Mouse (Mus musculus) hindbrain, embryonic 16.5 days (tissue): ENCODE measurements around the gene Pih1h3b. TPM values are rescaled to one million over a fixed set of nuclear protein-coding genes. Genes with fewer than 3 reads are reported as not detected.
A peak's percentile ranks its signal among the peaks of the same experiment; 100 is the strongest.

Experiments
- ATAC-seq: fragments of 200-750 bp; cut with Nextera tagmentation; 2 replicates; pipeline ENCODE4 v1.8.0; 2017; ENCODE audit warnings: moderate TSS enrichment, moderate library complexity
- H3K27ac ChIP-seq: fragments of 300-500 bp; sonication (generic); 2 replicates; pipeline ENCODE4 v1.5.1; 2014; ENCODE audit warnings: low read depth, mild to moderate bottlenecking, control low read depth, low read length, moderate library complexity
- H3K27me3 ChIP-seq: fragments of 300-500 bp; sonication (generic); replicated peaks from 2 replicates; pipeline ENCODE4 v1.6.1; 2014; ENCODE audit warnings: low read length; ENCODE audit not compliant: control insufficient read depth, insufficient read depth
- H3K36me3 ChIP-seq: fragments of 300-500 bp; sonication (generic); 2 replicates; pipeline ENCODE4 v1.6.1; 2014; ENCODE audit warnings: mild to moderate bottlenecking, low read length, moderate library complexity, mixed read lengths; ENCODE audit not compliant: control insufficient read depth, insufficient read depth
- H3K4me1 ChIP-seq: fragments of 300-500 bp; sonication (generic); 2 replicates; pipeline ENCODE4 v1.6.1; 2014; ENCODE audit warnings: low read depth, low read length; ENCODE audit not compliant: control insufficient read depth, insufficient read depth
- H3K4me2 ChIP-seq: fragments of 300-500 bp; sonication (generic); 2 replicates; pipeline ENCODE4 v1.6.1; 2014; ENCODE audit warnings: mild to moderate bottlenecking, low read length, control low read depth, moderate library complexity
- H3K4me3 ChIP-seq: fragments of 300-500 bp; sonication (generic); 2 replicates; pipeline ENCODE4 v1.5.1; 2014; ENCODE audit warnings: mild to moderate bottlenecking, low read length, control low read depth, moderate library complexity
- H3K9ac ChIP-seq: fragments of 300-500 bp; sonication (generic); 2 replicates; pipeline ENCODE4 v1.6.1; 2014; ENCODE audit warnings: low read depth, mild to moderate bottlenecking, control low read depth, low read length, moderate library complexity
- H3K9me3 ChIP-seq: fragments of 300-500 bp; sonication (generic); 2 replicates; pipeline ENCODE4 v1.6.1; 2014; ENCODE audit warnings: mild to moderate bottlenecking, low read length, moderate library complexity; ENCODE audit not compliant: control insufficient read depth
- WGBS: fragments of 180-500 bp; shearing (Covaris S2); extraction: QIAGEN DNeasy Blood & Tissue Kit; methylation state at CpG from one replicate; pipeline ENCODE4 v1.1.7; 2014; 5-methylcytosine and 5-hydroxymethylcytosine counted together
- polyA plus RNA-seq: library from polyadenylated mRNA; unstranded; fragments of >200 nt; fragmentation: Nextera tagmentation; extraction: Ambion mirVana; gene quantifications from 2 replicates; pipeline ENCODE4 v1.2.1, GENCODE M21; 2015

Pih1h3b gene
- polyA plus RNA-seq, result not detected in 2 replicates

DNA sequence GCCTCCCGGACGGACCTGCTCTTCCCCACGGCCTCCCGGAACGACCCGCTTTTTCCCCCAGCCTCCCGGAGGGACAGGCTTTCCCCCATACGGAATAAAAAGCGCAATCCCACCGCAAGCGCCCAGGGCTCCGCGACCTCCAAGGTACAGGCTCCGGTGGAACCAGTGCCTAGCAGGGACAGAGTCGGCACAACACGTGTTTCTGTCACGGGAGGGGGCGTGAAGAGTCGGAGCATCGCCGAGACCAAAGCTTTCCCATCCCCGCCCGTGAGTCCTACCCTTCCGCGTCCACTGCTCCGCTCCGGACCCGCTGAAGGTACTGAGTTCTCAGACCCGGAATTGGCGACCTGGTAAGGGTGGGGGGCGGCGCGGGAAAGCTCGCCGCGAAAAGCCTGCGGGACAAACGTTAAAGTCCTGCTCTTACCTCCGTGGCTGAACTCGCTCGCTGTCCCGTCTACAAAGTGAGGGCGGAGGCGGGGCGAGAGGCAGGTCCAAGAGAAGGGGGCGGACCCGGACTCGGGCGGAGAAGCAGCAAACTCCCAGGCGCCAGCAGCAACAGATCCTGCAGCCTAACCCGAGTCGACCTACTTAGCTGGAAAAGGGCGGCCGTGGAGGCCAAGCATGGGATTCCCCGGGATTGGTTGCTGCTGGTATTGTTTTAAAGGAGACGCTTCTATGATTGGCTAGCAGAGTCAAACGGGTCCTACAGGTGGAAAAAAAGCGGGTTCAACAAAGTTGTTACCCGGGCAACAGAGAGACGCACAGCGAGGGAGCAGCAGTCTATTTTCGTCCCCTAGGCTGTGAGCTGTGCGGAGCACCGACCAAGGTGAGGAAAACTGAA lies at the start of gene Pih1h3b, which contains the start of gene Nup62cl:
TSS of gene Pih1h3b (plus strand) at position 745 of the 841 bp plus-strand sequence.
TSS of gene Nup62cl (minus strand) at position 578 of the 841 bp plus-strand sequence.
- peak; percentile 78 for ATAC-seq
- 23% methylated on average over 61 of the region's 64 CpGs for WGBS
- H3K4me2 ChIP-seq, result peak within 1 kb of the TSS; percentile 59
- peak within 1 kb of the TSS; percentile 42 for H3K4me3 ChIP-seq
- H3K4me1 ChIP-seq, result no peaks in the 10 kb centered on the region
- H3K36me3 ChIP-seq, result no peaks in the 10 kb centered on the region
- peaks cover 12% of the 10 kb centered on the region for H3K9me3 ChIP-seq
- H3K27me3 ChIP-seq, result peaks cover 6% of the 10 kb centered on the region
- no peak within 1 kb of the TSS for H3K27ac ChIP-seq
- H3K9ac ChIP-seq, result no peak within 1 kb of the TSS; the same call in 1 of the 2 replicates

DNA sequence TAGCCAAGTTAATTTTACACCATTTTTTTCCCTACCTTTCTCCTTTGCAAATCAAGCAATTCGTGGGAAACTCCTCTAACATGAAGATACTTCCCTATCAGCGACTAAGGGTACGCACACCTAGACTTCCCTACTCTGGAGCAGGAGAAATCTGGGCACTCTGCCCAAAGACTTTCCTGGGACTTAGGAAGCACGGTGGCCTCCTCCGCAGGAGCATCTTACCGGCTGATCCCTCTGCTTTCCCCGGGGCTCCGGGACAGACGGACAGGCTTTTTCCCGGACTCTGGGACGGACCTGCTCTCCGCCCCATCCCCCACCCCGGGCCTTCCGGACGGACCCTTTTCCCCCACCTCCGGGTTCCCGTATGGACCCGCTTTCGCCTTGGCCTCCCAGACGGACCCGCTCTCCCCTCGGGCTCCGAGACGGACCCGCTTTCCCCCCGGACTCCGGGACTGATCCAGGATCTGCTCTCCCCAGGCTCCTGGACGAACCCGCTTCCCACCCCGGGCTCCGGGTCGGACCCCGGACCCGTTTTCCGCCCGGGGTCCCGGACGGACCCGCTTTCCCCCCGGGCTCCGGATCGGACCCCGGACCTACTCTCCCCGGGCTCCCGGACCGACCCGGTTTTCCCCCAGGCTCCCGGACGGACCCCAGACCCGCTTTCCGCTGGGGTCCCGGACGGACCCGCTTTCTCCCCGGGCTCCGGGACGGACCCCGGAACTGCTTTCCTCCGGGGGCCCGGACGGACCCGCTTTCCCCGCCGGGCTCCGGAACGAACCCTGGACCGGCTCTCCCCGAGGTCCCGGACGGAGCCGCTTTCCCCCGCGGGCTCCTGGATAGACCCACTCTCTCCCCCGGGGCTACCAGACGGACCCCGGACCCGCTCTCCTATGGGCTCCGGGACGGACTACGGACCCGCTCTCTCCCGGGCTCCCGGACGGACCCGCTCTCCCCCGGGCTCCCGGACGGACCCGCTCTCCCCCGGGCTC lies 1.5 kb upstream of the Pih1h3b start:
- peak overlapping the region; percentile 59 for H3K4me2 ChIP-seq
- H3K27me3 ChIP-seq, result peaks cover 6% of the 10 kb centered on the region
- H3K27ac ChIP-seq, result no peak overlapping the region
- no peak overlapping the region for H3K9ac ChIP-seq
- no peaks in the 10 kb centered on the region for H3K4me1 ChIP-seq
- H3K4me3 ChIP-seq, result peak overlapping the region; percentile 42
- 26% methylated on average over 75 of the region's 90 CpGs for WGBS
- H3K36me3 ChIP-seq, result no peaks in the 10 kb centered on the region
- no peak for ATAC-seq
- peaks cover 12% of the 10 kb centered on the region for H3K9me3 ChIP-seq

DNA sequence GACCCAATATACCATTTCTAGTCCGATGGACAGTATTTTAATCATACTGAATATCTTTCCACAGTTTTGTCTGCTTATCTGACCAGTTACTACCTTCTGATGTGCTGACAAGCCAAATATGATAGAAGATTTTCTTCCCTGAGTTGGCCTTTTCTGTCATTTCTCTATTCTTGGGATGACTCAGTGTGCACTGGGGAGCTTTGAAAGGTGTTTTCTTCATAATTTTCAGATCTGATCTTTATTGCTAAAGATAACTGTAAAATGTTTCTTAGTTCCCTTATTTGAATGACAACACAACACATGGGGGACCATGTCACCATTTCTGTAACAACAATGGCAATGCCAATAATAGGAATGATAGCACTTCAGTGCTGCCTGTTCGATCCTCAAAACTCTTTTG lies 19.9 kb downstream of the Pih1h3b start:
- Histone ChIP-seq H3K27ac (no peak overlapping the region), H3K9ac (no peak overlapping the region), H3K4me3 (no peak overlapping the region), H3K4me1 (no peaks in the 10 kb centered on the region), H3K36me3 (no peaks in the 10 kb centered on the region), H3K9me3 (no peaks in the 10 kb centered on the region), H3K27me3 (no peaks in the 10 kb centered on the region), H3K4me2 (no peak overlapping the region)
- WGBS, result 92% methylated on average over 2 of the region's 2 CpGs
- no peak for ATAC-seq

GRCm38 (mm10) chrX:140094066-140094465 lies 31.4 kb downstream of the Pih1h3b start:
- Histone ChIP-seq H3K9ac (no peak overlapping the region), H3K4me2 (no peak overlapping the region), H3K27me3 (no peaks in the 10 kb centered on the region; the same call in 1 of the 2 replicates), H3K4me1 (no peaks in the 10 kb centered on the region), H3K4me3 (no peak overlapping the region), H3K36me3 (no peaks in the 10 kb centered on the region), H3K27ac (no peak overlapping the region), H3K9me3 (no peaks in the 10 kb centered on the region)
- ATAC-seq, result no peak
- 74% methylated on average over 2 of the region's 2 CpGs for WGBS

Other genes with a start within 250 kb of the Pih1h3b start
- 2.6 and 5.3 TPM in 2 replicates for gene Morc4, start 191.2 kb upstream of the Pih1h3b start, polyA plus RNA-seq
- gene Rbm41, start 64.3 kb upstream of the Pih1h3b start, polyA plus RNA-seq, result 3.1 and 4.5 TPM in 2 replicates
- gene Nup62cl, start 167 bp upstream of the Pih1h3b start, polyA plus RNA-seq, result 1.0 and 1.2 TPM in 2 replicates